Mouse (Mus musculus): ENCODE results near the gene Zfp563.
A peak's percentile ranks its signal among the peaks of the same experiment; 100 is the strongest.

Gene Zfp563

DNA sequence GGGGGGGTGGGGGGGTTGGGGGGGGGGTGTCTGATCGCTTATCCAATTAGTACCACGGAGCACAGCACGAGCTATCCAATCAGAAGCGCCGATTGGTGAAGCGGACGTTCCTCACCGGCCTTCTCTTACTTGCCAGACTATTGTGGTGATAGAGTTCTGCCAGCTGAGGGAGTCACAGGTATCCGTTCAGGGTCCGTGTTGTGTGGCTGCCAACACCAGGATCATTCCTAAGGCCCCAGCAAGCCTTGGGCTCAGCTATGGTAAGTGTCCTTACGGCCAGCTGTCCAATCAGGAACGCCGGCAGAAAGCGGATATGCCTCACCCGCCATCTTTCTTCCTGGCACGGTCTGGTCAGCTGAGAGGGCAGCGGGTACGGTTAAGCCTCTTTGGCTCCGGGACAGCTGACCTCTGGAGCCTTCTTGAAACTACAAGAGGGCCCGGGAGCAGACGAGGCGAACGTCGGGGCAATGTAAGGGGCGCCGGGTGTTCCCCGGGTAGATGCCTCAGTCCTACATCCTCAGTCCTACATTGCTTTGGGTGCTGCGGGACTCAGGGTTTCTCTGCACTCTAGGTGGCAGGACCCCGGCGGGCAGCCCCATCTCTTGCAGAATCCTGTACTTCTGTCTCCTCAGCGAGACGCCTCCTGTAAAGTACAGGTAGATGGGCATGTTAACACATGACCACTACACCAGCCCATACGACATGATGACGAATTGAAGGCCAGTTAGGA, at the start of gene Zfp563:
Gene Zfp563, plus strand, starts transcription at position 91 of the 730 bp plus-strand sequence.
- peak; percentile 90 to 91 for DNase-seq (ENCODE audit: low spot score in 2 of 2)

DNA sequence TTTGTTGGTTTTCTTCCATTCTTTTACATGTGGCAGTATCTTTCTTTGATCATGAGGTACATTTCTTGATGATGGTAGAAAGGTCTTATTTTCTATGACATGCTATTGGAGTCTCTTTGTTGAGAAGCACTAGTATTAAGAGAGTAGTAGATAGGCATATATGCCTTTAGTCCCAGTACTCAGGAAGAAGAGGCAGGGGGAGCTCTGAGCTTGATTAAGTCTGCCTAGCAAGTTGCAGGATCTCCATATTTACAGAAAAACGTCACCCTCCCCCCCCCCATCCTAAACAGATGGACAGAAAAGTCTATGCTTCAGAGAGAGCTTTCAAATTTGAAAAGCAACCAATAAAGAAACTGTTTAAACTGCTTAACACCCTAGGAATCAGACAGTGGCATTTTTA, 30.3 kb upstream of the Zfp563 start:
- no peak for DNase-seq (ENCODE audit: low spot score in 2 of 2)

- DNase-seq (ENCODE audit: low spot score in 2 of 2): no peak
Measured at GRCm38 (mm10) chr17:33063001-33063400, 26.1 kb upstream of the Zfp563 start.

- no peak for DNase-seq (ENCODE audit: low spot score in 2 of 2)
Measured at GRCm38 (mm10) chr17:33067958-33068357, 21.2 kb upstream of the Zfp563 start, which contains the start of gene 4921501E09Rik. Gene 4921501E09Rik (minus strand): TSS chr17:33068058.

GRCm38 (mm10) chr17:33091630-33092029, 2.5 kb downstream of the Zfp563 start:
- DNase-seq (ENCODE audit: low spot score in 2 of 2): no peak

DNA sequence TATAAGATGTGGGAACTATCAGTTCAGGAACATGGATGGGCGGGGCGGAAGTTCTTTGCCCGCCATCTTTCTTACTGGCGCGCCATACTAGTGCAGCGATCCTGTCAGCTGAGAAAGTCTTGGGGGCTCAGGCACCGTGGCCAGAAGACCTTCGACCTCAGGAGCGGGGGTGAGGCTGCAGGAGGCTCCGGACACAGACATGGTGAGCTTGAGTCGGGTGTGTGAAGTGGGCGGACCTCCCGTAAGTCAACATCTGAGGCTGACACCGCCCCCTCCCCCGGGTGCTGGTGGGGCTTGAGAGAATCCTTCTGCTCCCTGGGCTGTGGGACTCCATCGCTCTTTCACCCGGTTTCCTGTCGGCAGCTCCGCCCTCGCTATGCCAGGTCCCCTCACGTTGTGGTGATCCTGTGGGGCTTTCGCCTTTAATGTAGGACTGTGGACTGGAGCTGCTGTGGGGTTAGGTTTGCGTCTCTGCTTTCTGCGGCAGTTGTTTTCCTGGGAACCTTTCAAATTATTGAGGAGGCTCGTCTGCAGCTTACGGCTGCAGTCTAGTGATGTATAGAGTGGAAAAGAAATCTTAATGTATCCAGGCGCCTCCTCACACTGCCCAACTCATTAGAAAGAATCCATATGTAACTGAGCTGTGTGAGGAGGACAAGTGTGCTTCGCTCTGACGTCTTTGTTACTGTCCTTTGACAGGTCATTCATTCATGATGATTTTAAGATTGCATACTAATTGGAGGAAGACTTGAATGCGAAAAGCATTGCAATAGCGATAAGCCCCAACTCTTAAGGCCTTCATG, 3.5 kb downstream of the Zfp563 start:
- peak; percentile 74 to 76 for DNase-seq (ENCODE audit: low spot score in 2 of 2)

DNA sequence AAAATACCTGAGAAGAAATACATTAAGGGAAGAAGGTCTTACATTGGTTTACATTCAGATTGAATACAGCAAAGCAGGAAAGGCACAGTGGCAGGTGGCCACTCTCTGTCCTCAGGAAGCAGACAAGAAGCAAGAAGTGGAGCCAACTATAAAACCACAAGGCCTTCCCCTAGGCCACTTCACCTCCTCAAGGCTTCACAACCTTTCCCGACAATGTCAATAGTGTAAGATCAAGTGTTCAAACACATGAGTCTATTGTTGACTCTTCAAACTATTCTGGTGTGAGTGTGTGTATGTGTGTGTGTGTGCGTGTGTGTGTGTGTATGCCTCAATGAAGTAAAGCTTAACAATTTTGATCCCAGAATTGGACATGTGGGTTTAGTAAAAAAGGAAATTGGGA, 8.3 kb downstream of the Zfp563 start:
- no peak for DNase-seq (ENCODE audit: low spot score in 2 of 2)

- no peak for DNase-seq (ENCODE audit: low spot score in 2 of 2)
Measured at GRCm38 (mm10) chr17:33124546-33124945, 35.4 kb downstream of the Zfp563 start.

DNA sequence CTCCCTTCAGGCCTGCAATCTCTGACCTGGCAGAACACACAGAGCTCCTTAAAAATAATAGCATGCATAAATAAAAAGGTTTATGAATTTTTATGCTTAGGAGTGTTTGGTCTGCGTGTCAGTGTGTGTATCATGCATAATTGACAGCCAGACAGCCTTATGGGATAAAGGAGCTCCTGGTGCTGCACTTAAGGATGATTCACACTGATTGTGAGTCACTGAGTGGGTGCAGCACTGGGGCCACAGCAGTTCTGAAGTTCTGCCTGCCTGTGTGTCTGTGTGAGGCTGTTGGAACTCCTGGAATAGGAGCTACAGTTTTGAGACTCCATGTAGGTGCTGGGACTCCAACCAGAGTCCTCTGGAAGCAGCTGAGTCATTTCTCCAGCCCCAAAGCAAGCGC, 37.1 kb downstream of the Zfp563 start:
- DNase-seq (ENCODE audit: low spot score in 2 of 2): no peak

DNA sequence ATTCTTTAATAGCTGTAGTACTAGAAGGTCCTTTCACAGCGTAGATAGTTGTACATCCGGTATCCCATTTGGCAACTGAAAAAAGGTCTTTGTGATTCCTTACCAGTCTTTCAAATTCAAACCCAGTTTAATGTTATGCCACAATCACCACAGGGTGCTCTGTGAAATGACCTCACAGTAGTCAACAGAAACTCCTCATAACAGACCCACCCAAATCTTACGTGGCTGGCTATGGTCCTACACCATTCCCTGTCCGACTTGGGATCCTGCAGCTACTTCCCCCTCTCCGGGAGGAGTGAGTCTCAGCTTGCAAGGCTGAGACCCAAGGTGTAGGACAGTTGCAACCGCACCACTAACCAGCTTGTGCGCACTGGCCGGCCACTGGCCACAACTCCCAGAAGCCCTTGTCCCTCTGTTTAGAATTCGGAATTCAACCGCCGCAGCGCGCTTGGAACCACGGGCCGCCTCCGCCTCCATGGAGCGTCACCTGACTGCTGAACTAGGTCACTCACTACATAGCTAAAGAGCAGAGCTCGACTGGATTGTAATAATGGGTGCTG, 50.2 kb downstream of the Zfp563 start, which contains the start of gene Morc2b:
Gene Morc2b, minus strand, starts transcription at position 423 of the 560 bp plus-strand sequence.
- DNase-seq (ENCODE audit: low spot score in 2 of 2): no peak

Measured in urinary bladder, postnatal 4 days (tissue).